Mouse (Mus musculus): ENCODE results near the gene Osbpl10.

- no peak for TF ChIP-seq CTCF (IDR thresholded peaks at IDR 0.05; ENCODE audit: insufficient read depth, low read length)
- no peak for TF ChIP-seq POLR2A (IDR thresholded peaks at IDR 0.05; ENCODE audit: borderline replicate concordance, extremely low read depth, low read depth, low read length)
Observed at GRCm38 (mm10) chr9:114985741-114986140, 7.4 kb downstream of the Osbpl10 start.

Data from lung, adult 2 months (tissue).